Mouse (Mus musculus) MN1 (cell line): ENCODE data around the gene Rsad1.

ENCODE experiments used
- DNase-seq: peaks from one replicate; pipeline ENCODE4 v3.0.0-alpha.2; 2016; ENCODE audit warnings: low spot score

Rsad1 gene

GRCm38 (mm10) chr11:94548888-94549690, at the start of gene Rsad1:
Gene Rsad1, minus strand, starts transcription at chr11:94549255.
- DNase-seq: peak; percentile 96

- DNase-seq: no peak
Measured at GRCm38 (mm10) chr11:94598437-94599120, 49.5 kb upstream of the Rsad1 start.

DNA sequence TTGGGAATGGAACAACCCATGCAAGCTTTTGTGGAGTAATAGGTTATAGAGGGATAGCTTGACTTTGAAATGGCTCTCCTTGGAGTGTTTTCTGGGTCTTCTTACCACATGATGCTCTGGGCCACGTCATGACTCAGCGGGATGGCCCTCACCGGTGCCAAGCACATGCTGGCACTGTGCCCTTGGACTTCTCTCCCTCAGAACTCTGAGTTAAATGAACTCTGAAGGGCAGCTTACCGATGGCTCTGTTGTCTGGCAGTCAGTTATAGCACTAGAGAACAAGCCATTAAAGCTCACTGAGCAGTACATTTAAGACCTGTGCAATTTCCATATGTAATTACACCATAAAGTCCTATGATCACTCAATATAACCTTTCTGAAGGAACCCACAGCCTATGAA, 48.3 kb upstream of the Rsad1 start:
- no peak for DNase-seq

- no peak for DNase-seq
Measured at GRCm38 (mm10) chr11:94596311-94596852, 47.3 kb upstream of the Rsad1 start.

DNA sequence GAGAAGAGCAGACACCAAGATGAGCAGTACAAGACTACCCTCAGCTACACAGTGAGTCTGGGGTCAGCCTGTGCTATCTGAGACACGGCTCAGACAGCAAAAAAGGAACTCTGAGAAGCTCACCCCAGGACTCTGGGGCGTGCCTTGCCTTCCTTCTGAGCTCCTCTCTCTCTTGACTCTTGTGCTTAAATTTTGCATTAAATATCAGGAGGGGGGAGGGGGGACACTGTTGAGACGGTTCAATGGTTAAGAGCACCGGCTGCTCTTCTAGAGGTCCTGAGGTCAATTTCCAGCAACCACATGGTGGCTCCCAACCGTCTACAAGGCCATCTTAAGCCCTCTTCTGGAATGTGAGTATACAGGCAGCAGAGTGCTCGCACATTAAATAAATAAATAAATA, 38.5 kb upstream of the Rsad1 start:
- no peak for DNase-seq

- no peak for DNase-seq
Measured at GRCm38 (mm10) chr11:94585091-94585490, 36.0 kb upstream of the Rsad1 start.

- no peak for DNase-seq
Measured at GRCm38 (mm10) chr11:94580111-94580740, 31.2 kb upstream of the Rsad1 start.

- DNase-seq: no peak
Measured at GRCm38 (mm10) chr11:94576361-94576760, 27.3 kb upstream of the Rsad1 start.

GRCm38 (mm10) chr11:94575036-94575435, 26.0 kb upstream of the Rsad1 start:
- DNase-seq: no peak

GRCm38 (mm10) chr11:94574560-94574959, 25.5 kb upstream of the Rsad1 start:
- DNase-seq: no peak

DNA sequence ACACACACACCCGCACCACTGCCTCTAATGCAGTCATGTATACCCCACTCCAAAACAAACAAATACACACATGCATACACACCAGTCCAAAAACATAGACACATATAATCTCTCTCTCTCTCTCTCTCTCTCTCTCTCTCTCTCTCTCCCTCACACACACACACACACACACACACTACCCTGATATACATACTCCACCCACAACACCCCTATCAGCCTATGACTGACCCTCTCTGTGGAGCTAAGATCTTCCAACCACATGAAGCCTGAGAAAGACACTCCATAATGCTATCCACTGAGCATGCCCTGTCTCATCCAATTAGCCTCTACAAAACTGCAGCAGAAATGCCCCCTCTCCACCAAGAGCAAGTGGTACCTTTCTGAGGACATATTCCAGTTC, 22.8 kb upstream of the Rsad1 start:
- no peak for DNase-seq

GRCm38 (mm10) chr11:94570612-94571011, 21.6 kb upstream of the Rsad1 start:
- no peak for DNase-seq

DNA sequence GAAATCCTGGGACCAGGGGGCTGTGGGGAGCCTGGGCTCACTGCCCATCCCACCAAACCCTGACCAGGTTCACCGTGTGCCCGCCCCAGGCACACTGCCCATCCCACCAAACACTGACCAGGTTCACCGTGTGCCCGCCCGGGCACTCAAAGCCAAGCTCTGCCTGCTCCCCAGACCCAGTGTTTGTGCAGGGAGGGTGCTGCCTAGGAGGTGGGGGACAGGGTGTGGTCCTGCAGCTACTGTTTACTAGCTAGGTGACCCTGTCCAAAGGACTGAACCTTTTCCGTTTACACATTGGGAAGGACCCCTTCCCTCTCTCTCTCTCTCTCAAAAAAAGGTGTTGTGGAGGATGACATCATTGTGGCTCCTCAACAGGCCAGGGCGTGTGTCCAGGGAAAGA, 18.3 kb upstream of the Rsad1 start:
- DNase-seq: no peak

- no peak for DNase-seq
Measured at GRCm38 (mm10) chr11:94566534-94566933, 17.5 kb upstream of the Rsad1 start.

DNA sequence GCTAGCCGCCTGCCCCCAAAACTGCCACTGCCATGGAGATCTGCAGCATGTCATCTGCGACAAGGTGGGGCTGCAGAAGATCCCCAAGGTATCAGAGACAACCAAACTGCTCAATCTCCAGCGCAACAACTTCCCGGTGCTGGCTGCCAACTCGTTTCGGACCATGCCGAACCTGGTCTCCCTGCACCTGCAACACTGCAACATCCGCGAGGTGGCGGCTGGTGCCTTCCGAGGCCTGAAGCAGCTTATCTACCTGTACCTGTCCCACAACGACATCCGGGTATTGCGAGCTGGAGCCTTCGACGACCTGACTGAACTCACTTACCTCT, 16.1 kb upstream of the Rsad1 start:
- DNase-seq: no peak

DNA sequence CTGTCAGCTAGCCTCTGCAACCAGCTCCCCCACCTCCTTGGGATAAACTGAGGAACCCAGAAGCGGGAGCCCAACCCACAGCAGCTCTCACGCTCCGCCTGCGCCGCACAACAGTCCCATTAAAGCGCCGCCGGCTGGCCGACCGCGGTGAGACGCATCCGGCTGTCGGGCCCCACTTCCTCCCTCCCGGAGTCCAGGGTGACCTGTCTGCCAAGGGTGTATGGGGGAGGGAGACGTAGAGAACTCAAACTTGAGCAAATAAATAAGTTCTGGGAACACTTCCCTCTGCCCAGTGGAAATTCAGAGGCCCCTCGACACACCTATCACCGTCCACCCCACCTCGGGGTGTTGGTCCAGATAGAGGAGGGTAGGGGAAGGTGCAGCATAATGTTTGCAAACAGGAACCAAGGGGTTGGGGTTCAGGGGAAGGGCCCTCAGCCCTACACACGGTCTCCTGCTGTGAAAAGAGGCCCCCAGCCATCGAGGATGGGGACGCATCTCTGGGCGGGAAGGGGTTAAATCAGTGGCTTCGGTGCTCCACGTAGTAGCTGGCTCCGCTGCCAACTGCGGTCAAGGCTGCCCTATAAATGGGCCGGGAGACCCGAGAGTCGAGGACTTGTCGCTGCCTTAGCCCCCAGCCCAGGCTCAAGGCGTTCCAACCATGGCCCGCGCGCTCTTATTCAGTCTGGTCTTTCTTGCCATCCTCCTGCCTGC, 15.5 kb upstream of the Rsad1 start, which contains the start of gene Chad:
Gene Chad (plus strand): TSS at position 611 of the 714 bp plus-strand sequence.
- DNase-seq: no peak

GRCm38 (mm10) chr11:94563821-94564220, 14.8 kb upstream of the Rsad1 start:
- DNase-seq: no peak

DNA sequence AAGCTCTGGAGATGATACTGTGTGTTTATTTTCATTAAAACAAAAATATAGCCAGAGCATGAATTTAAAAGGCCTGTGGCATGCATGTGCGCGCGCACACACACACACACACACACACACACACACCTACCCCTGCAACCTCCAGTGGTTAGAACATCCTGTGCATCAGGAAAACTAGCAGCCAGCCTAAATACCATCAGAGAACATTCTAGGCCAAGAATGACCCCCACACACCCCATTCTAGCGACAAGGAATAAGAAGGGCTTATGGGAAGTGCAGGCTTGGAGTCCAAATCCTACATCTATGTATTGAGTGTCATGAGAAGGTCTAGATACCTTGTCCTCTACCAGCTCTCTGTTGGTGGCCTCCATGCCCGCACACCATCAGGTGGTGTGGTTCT, 14.3 kb upstream of the Rsad1 start:
- no peak for DNase-seq

DNA sequence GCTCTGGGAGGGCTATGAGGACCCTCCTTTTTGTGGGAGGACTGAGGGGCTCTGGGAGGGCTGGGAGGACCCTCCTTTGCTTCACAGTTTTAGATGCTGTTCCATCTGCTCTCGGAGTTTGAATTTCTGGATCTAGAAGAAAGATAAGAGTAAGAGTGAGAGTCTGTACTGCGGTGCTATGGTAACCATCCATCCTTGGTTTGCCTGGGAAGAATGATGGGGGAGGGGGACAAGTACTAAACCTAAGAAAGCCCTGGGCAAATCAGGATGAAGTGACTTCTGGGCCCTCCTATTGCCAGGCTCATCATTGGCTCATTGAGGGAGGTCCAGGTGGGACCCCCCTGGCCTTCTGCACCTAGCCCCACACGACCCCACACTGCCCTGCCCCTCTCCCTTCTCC, 9.2 kb upstream of the Rsad1 start:
- DNase-seq: no peak

GRCm38 (mm10) chr11:94550442-94550744, 1.3 kb upstream of the Rsad1 start:
- DNase-seq: no peak

DNA sequence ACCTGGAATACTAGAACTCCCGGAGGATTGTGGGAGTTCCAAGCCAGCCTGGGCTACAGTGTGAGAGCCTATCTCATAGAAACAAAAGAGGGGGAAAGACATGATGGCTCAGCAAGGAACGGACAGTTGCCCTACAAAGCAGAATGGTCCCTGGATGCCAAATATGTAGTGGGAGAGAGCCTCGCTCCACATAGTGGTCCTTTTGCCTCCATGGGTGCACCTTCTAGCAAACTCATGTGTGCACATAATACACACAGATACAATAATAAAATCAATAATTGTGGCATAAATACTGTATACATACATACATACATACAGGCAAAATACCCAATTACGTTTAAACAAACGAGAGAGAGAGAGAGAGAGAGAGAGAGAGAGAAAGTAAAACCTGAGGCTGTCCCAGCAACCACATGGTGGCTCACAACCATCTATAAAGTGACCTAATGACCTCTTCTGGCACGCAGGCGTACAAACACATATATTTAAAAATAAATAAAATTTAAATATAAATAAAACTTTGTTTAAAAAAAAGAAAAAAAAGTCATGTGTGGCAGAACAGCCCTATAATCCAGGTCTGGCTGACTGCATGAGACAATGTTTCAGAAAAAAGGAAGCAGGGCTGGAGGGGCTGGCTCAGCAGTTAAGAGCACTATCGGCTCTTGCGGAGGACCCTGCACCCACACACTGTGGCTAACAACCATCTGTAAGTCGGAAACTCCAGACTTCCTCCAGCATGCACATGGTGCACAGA, 811 bp upstream of the Rsad1 start:
- no peak for DNase-seq
